Mouse (Mus musculus): ENCODE measurements around the gene Tacc2. TPM values are rescaled to one million over a fixed set of nuclear protein-coding genes. Genes with fewer than 3 reads are reported as not detected.
A peak's percentile ranks its signal among the peaks of the same experiment; 100 is the strongest.

Tacc2 gene
- polyA plus RNA-seq, 1 experiment from 2014 or later = 85.5 TPM

GRCm38 (mm10) chr7:130676885-130677540 is 99.8 kb downstream of the Tacc2 start:
- no peaks in the 10 kb centered on the region for H3K36me3 ChIP-seq
- no peaks in the 10 kb centered on the region for H3K27me3 ChIP-seq (replicated peaks)
- no peak overlapping the region for H3K4me2 ChIP-seq (replicated peaks)
- no peak overlapping the region for H3K4me3 ChIP-seq
- H3K9me3 ChIP-seq = no peaks in the 10 kb centered on the region
- peaks cover 25% of the 10 kb centered on the region for H3K4me1 ChIP-seq
- peak; percentile 76 for ATAC-seq (ENCODE audit: low FRiP score, low read depth)
- peak overlapping the region; percentile 69; the same call in 1 of the 2 replicates for H3K27ac ChIP-seq
- WGBS = 39% methylated on average over 11 of the region's 11 CpGs
- H3K9ac ChIP-seq = no peak overlapping the region

- H3K9ac ChIP-seq = no peak overlapping the region
- peak overlapping the region; percentile 69 for H3K27ac ChIP-seq
- no peak overlapping the region for H3K4me2 ChIP-seq (replicated peaks)
- 69% methylated on average over 12 of the region's 12 CpGs for WGBS
- H3K27me3 ChIP-seq (replicated peaks) = no peaks in the 10 kb centered on the region
- no peaks in the 10 kb centered on the region for H3K9me3 ChIP-seq
- no peaks in the 10 kb centered on the region for H3K36me3 ChIP-seq
- ATAC-seq (ENCODE audit: low FRiP score, low read depth) = peak; percentile 41; the same call in 1 of the 2 replicates
- no peak overlapping the region for H3K4me3 ChIP-seq
- peaks cover 26% of the 10 kb centered on the region for H3K4me1 ChIP-seq
These were observed 100.5 kb downstream of the Tacc2 start for GRCm38 (mm10) chr7:130677541-130678274.

GRCm38 (mm10) chr7:130678414-130678813 is 101.2 kb downstream of the Tacc2 start:
- Histone ChIP-seq H3K9me3 (no peaks in the 10 kb centered on the region), H3K27me3 (replicated peaks) (no peaks in the 10 kb centered on the region), H3K4me2 (replicated peaks) (no peak overlapping the region), H3K4me3 (no peak overlapping the region), H3K36me3 (no peaks in the 10 kb centered on the region), H3K4me1 (peaks cover 23% of the 10 kb centered on the region), H3K27ac (peak overlapping the region; percentile 69; the same call in 1 of the 2 replicates), H3K9ac (no peak overlapping the region)
- no peak for ATAC-seq (ENCODE audit: low FRiP score, low read depth)
- 84% methylated on average over 6 of the region's 6 CpGs for WGBS

DNA sequence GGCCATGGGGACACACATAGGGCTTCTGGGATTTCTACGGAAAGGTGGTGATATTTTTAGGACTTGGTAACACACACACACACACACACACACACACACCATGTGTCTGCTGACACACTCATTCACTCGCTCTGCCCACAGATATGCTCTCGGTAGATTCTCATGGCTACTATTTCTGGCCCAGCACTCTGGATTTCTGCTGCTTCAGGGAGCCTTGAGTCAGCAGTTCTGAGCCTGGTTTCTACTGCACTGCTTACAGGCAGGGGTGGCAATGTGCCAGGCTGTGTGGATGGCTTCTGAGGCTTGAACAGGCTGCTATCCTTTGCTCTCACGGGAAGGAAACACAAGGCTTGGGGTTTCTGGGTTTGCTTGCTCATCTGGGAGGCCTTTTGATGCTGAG is 104.6 kb downstream of the Tacc2 start:
- H3K4me2 ChIP-seq (replicated peaks) = no peak overlapping the region
- H3K4me3 ChIP-seq = no peak overlapping the region
- WGBS = 80% methylated on average over 4 of the region's 4 CpGs
- H3K9me3 ChIP-seq = no peaks in the 10 kb centered on the region
- no peaks in the 10 kb centered on the region for H3K36me3 ChIP-seq
- no peaks in the 10 kb centered on the region for H3K27me3 ChIP-seq (replicated peaks)
- no peak for ATAC-seq (ENCODE audit: low FRiP score, low read depth)
- H3K4me1 ChIP-seq = peaks cover 12% of the 10 kb centered on the region
- no peak overlapping the region for H3K27ac ChIP-seq
- H3K9ac ChIP-seq = no peak overlapping the region

- ATAC-seq (ENCODE audit: low FRiP score, low read depth) = no peak
- WGBS = 82% methylated on average over 4 of the region's 4 CpGs
These were observed 111.4 kb downstream of the Tacc2 start for GRCm38 (mm10) chr7:130688601-130689000.

DNA sequence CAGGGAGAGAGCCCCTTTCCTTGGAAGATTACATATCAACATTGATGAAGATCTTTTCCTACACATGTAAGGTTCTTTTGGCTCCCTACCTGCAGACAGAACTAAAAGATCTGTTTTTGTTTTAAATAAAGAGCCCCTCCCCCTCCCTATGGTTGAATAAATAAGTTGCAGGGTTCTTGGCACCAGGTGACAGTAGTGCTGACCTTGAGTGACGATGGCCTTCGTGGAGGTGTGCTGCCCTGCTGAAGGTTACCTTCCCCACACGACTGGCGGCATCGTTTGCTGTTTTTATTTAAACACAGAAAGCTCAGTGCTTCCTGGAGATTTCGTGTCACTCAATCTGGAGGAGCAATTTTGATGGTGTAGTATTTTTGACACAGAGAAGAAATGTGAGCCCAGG is 113.6 kb downstream of the Tacc2 start:
- H3K27ac ChIP-seq = no peak overlapping the region
- H3K9ac ChIP-seq = no peak overlapping the region
- peaks cover 38% of the 10 kb centered on the region for H3K4me1 ChIP-seq

More at GRCm38 (mm10) chr7:130688601-130689000, 111.4 kb downstream of the Tacc2 start:
- Histone ChIP-seq H3K4me2 (replicated peaks) (no peak overlapping the region), H3K9me3 (no peaks in the 10 kb centered on the region), H3K4me1 (peaks cover 16% of the 10 kb centered on the region), H3K27ac (no peak overlapping the region), H3K36me3 (no peaks in the 10 kb centered on the region), H3K4me3 (no peak overlapping the region), H3K9ac (no peak overlapping the region), H3K27me3 (replicated peaks) (no peaks in the 10 kb centered on the region)

GRCm38 (mm10) chr7:130691931-130692330 is 114.7 kb downstream of the Tacc2 start:
- Histone ChIP-seq H3K4me3 (peak overlapping the region; percentile 80), H3K9ac (peak overlapping the region; percentile 94; the same call in 1 of the 2 replicates)

More for the DNA sequence above, 113.6 kb downstream of the Tacc2 start:
- no peaks in the 10 kb centered on the region for H3K9me3 ChIP-seq
- no peaks in the 10 kb centered on the region for H3K27me3 ChIP-seq (replicated peaks)
- H3K4me2 ChIP-seq (replicated peaks) = no peak overlapping the region
- 86% methylated on average over 6 of the region's 6 CpGs for WGBS
- no peaks in the 10 kb centered on the region for H3K36me3 ChIP-seq
- no peak overlapping the region for H3K4me3 ChIP-seq
- no peak for ATAC-seq (ENCODE audit: low FRiP score, low read depth)

GRCm38 (mm10) chr7:130692392-130692942 is 115.2 kb downstream of the Tacc2 start:
- H3K27ac ChIP-seq = peak overlapping the region; percentile 97
- peak overlapping the region; percentile 94 for H3K9ac ChIP-seq
- peak overlapping the region; percentile 80 for H3K4me3 ChIP-seq
- ATAC-seq (ENCODE audit: low FRiP score, low read depth) = peak; percentile 87
- H3K9me3 ChIP-seq = no peaks in the 10 kb centered on the region
- peak overlapping the region; percentile 80 for H3K4me2 ChIP-seq (replicated peaks)
- H3K4me1 ChIP-seq = peaks cover 50% of the 10 kb centered on the region
- no peaks in the 10 kb centered on the region for H3K27me3 ChIP-seq (replicated peaks)
- H3K36me3 ChIP-seq = no peaks in the 10 kb centered on the region
- under 1% methylated on average over 39 of the region's 39 CpGs for WGBS

More at GRCm38 (mm10) chr7:130691931-130692330, 114.7 kb downstream of the Tacc2 start:
- Histone ChIP-seq H3K36me3 (no peaks in the 10 kb centered on the region), H3K27ac (peak overlapping the region; percentile 97), H3K27me3 (replicated peaks) (no peaks in the 10 kb centered on the region), H3K4me2 (replicated peaks) (peak overlapping the region; percentile 80), H3K4me1 (peaks cover 48% of the 10 kb centered on the region), H3K9me3 (no peaks in the 10 kb centered on the region)
- peak; percentile 1; the same call in 1 of the 2 replicates for ATAC-seq (ENCODE audit: low FRiP score, low read depth)
- WGBS = 55% methylated on average over 2 of the region's 2 CpGs

GRCm38 (mm10) chr7:130692943-130693799 is 115.9 kb downstream of the Tacc2 start:
- H3K4me1 ChIP-seq = peaks cover 50% of the 10 kb centered on the region
- H3K27ac ChIP-seq = peak overlapping the region; percentile 97
- no peaks in the 10 kb centered on the region for H3K36me3 ChIP-seq
- no peaks in the 10 kb centered on the region for H3K9me3 ChIP-seq
- H3K27me3 ChIP-seq (replicated peaks) = no peaks in the 10 kb centered on the region
- H3K9ac ChIP-seq = peak overlapping the region; percentile 94
- peak overlapping the region; percentile 80 for H3K4me3 ChIP-seq
- peak overlapping the region; percentile 80 for H3K4me2 ChIP-seq (replicated peaks)
- peak; percentile 72 for ATAC-seq (ENCODE audit: low FRiP score, low read depth)
- 2% methylated on average over 19 of the region's 19 CpGs for WGBS

GRCm38 (mm10) chr7:130693800-130694193 is 116.6 kb downstream of the Tacc2 start:
- H3K4me1 ChIP-seq = peaks cover 54% of the 10 kb centered on the region
- no peaks in the 10 kb centered on the region for H3K36me3 ChIP-seq
- H3K4me2 ChIP-seq (replicated peaks) = peak overlapping the region; percentile 80
- peak overlapping the region; percentile 94 for H3K9ac ChIP-seq
- 23% methylated on average over 11 of the region's 11 CpGs for WGBS
- peak overlapping the region; percentile 80 for H3K4me3 ChIP-seq
- H3K27ac ChIP-seq = peak overlapping the region; percentile 97
- H3K27me3 ChIP-seq (replicated peaks) = no peaks in the 10 kb centered on the region
- H3K9me3 ChIP-seq = no peaks in the 10 kb centered on the region
- ATAC-seq (ENCODE audit: low FRiP score, low read depth) = 0 out of 2 replicates have a peak, but pooled peaks have one; percentile 8

DNA sequence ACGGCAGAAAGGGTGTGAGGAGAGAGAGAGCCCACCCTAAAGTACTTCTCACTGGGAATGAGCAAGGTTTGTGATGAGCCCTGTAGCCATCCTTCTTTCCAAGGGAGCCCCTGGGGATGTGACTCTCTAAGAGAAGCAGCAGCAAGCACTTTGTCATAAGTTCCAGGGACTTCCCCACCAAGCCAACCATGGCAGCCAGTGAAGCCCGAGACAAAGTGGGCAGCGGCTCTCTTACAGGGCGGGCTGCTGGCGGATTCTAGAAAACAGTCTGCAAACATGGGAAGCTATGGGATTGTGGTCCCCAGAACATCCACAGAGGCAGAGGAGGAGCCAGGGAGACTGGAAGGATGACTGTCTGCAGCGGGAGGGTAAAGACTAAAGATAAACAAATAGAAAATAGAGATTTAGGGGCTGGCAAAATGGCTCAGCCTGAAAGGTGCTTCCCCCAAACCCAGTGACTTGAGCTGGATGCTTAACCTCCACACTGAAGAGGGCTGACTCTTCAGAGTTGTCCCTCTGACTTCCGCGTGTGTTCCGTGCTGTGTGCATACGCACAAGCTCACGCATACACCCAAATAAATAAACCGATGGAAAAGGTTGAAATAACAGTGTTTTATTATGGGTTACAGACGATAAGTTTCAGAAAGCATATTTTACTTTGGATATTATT is 118.6 kb downstream of the Tacc2 start:
- no peak for ATAC-seq (ENCODE audit: low FRiP score, low read depth)
- H3K9ac ChIP-seq = 0 out of 2 replicates have a peak overlapping the region, but pooled peaks have one; percentile 21
- no peaks in the 10 kb centered on the region for H3K27me3 ChIP-seq (replicated peaks)
- no peaks in the 10 kb centered on the region; the same call in 1 of the 2 replicates for H3K36me3 ChIP-seq
- no peaks in the 10 kb centered on the region for H3K9me3 ChIP-seq
- H3K4me3 ChIP-seq = no peak overlapping the region
- H3K27ac ChIP-seq = no peak overlapping the region
- peaks cover 46% of the 10 kb centered on the region for H3K4me1 ChIP-seq
- H3K4me2 ChIP-seq (replicated peaks) = peak overlapping the region; percentile 80
- WGBS = 83% methylated on average over 13 of the region's 13 CpGs

Measured in neural tube, embryonic 12.5 days (tissue).